Mouse (Mus musculus) testis, adult 2 months (tissue): ENCODE data around the gene Dst.

Experiments used
- CTCF ChIP-seq: fragments of 200-500 bp; IDR thresholded peaks from 2 replicates; pipeline ENCODE4 v1.5.1; 2012; ENCODE audit warnings: low read depth, mild to moderate bottlenecking, inconsistent platforms, low read length, moderate library complexity; ENCODE audit not compliant: control insufficient read depth, insufficient read depth, insufficient replicate concordance
- POLR2A ChIP-seq: fragments of 200-500 bp; IDR thresholded peaks from 2 replicates; pipeline ENCODE4 v1.6.1; 2012; ENCODE audit warnings: low read depth, mild to moderate bottlenecking, inconsistent platforms, low read length, moderate library complexity; ENCODE audit not compliant: control insufficient read depth

GRCm38 (mm10) chr1:34156058-34156457, 248.0 kb downstream of the Dst start:
- TF ChIP-seq CTCF (no peak), POLR2A (no peak)
